Mouse (Mus musculus) 3T3-L1 (cell line): ENCODE measurements around the gene Sh2d6.

Experiments
- DNase-seq: peaks from one replicate; pipeline ENCODE4 v3.0.0-alpha.2; 2015; ENCODE audit warnings: low read depth, low spot score

The Sh2d6 gene

DNA sequence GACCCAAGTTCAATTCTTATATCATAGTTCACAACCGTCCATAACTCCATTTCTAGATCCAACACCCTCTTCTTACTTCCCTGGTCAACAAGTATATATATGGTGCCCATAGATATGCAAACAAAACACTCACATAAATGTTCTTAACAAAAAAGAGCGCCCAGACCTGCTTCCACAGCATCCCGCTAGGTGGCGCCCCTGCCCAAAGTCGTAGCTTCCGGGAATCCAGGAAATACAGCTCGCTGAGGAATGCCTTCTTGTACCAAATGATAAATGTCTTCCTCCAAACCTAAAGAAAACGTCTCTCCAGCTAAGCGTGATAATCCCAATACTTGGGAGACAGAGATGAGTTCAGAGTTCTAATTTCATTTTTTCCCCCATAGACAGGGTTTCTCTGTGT, 13.7 kb upstream of the Sh2d6 start:
- peak; percentile 91 for DNase-seq

DNA sequence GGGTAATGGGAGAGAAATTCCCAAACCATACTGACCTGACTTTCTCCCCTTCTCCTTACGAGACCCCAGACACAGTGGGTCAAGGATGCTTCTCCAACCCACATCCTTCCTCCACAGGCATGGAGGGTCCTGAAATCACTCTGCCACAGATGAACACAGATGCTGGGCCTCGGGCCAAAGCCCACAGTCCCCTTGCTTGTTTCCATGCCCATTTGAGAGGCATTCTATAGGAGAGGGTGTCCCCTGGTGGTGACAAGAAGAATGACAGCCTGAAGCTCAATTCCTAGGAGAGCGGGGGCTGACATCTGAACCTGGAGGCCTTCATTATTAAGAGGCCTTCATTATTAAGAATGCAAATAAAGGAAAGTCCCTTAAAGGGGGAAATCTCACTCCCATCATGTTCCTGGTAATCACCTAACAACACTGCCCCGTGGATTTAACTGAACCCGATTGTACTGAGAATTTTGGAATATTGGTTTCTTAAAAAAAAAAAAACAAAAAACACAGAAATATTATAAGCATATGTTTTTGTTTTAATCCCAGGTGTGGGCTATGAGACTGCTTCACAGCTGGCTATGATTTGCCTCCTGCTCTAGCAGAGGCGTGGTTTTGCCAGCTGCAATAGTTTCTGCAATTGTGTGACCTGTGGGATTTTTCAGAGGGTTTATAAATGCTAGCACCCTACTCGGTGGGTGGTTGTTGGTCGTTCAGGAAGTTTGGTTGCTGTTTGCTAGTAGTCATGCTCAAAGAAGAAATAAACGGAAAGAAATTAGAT, 12.7 kb upstream of the Sh2d6 start:
- DNase-seq: peak; percentile 89

DNA sequence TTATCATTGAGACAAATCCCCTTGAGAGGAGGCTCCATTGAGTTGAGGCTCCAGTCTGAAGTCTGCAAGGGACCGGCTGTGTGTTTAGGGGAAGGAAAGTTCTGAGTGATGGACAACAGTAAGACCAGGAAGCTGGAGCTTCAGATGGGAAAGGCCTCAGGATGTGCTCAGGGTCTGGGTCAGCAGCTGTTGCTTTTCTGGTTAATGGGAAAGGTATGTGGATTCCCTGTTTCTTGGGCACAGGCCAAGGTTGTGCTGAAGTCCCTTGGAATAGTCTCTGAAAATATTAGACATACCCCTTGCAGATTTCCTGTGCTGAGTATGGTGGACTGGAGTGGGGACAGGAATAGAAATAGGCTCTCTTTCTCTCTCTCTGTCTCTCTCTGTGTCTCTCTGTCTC, 12.0 kb upstream of the Sh2d6 start:
- peak; percentile 73 for DNase-seq

DNA sequence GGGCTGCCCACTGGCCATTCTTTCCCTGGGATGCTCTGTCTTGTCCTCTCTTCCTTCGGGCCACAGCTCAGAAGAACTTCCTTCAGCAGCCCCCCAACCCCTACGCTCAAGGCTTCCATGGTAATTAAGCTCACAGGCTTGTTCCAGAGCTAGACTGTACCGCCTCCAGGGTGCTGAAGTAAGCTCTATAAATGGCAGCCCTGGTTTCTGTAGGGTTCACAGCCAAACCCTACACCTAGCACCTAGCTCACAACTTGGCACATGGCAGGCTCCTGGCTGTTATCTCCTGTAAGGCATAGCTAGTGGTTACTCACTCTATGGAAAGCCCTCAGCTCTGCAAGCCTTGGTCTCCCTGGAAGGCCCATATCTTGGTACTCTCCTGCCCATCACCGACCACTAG, 11.1 kb upstream of the Sh2d6 start:
- no peak for DNase-seq

DNA sequence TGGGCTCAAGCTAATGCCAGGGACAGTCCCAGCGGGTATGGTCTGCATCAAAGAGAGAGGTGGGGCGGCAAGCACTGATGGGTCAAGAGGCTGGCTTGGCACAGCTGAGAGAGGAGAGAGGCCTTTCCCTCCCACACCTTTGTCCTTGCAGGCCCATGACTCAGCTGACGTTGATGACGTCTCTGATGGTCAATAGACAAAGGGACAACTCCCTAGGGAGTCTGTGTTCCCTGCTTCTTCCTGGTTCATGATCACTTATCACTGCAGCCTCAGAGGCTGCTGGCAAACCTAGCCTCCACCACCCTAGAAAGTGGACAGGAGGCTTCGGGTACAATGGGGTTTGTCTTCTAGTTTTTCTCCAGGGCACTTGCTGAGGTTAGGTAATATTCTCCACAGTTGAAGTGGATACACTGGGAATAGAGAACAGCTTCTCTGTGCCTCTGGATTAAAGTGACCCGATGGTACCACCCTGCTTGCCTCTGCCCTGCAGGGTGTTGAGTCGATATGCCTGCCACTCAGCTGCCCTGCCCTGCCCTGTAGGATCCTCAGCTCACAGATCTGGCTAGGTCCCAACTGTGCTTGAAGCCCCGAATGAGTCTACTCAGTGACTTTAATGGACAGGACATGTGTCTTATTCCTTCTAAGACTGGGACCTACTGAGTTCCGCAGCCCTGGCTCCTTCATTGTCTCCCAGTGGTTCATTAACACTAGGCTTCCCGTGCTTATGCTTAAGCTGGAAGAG, 7.1 kb upstream of the Sh2d6 start:
- DNase-seq: peak; percentile 67

DNA sequence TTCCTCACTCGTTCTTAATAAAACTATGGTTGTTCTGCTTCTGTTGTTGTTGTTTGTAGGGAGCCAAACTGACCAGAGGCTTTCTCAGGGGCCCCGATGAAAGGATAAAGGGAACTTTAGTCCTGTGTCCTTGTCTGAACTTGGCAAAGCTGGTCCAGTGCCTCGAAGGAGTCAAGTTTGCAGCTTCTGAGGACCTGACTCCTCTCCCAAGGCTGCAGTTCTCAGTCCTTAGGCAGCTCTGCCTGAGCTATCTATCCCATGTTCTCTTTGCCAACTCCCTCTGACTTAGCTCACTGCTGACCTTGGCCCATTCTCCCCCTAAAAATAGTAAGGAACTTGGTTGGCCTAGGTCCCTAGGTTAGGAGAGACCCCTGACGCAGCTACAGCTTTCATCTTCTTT, 5.6 kb upstream of the Sh2d6 start:
- DNase-seq: no peak

DNA sequence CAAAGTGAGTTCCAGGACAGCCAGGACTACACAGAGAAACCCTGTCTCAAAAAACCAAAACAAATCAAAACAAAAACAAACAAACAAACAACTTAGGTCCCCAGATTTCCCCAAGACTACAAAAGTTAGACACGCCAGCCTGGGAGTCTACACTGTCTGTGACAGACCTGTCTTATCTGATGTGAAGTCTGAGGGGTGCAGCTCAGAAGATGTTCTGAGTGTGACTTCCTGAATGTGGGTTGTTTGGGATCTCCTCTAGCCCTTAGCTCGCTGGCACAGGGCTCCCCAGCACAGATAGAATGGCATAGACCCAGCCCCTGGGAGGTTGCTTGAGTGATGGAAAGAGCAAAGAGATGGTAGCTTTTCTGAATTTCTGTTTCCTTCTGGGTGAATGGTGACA, 2.7 kb upstream of the Sh2d6 start:
- DNase-seq: no peak

DNA sequence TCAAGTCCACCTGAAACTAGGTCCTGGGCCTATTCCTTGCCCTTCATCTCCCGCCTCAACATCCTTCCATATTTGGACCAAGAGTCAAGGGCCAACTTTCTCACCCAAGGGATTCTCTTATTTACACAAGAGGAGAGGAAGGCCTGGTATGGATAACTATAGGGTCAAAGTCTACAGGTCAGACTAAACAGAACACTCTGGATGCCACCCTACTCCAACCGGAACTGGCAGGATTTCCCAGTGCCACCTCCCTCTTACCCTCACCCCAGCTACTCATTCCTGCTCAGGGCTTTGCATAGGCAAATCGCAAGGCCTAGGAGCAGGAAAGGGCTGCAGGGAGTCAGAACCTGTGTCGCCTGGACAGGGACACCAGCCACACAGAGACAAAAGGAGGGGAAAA, 1.7 kb upstream of the Sh2d6 start:
- DNase-seq: no peak

DNA sequence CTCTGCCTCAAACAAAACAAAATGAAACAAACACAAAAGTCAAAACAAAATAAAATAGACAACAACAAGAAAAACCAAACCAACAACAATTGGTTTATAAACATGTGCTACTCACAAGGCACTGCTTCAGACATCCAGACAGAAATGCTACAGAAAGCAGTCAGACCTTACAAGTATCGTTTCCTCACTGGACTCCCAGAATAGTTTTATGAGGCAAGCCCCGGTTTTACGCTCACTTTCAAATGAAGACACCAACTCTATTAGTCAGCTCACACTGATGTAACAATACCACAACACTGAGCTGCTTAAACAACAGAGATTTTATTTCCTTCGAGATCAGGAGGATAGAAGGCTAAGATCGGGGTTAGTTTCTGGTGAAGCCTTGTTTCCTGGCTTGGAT, 781 bp upstream of the Sh2d6 start:
- peak; percentile 68 for DNase-seq

DNA sequence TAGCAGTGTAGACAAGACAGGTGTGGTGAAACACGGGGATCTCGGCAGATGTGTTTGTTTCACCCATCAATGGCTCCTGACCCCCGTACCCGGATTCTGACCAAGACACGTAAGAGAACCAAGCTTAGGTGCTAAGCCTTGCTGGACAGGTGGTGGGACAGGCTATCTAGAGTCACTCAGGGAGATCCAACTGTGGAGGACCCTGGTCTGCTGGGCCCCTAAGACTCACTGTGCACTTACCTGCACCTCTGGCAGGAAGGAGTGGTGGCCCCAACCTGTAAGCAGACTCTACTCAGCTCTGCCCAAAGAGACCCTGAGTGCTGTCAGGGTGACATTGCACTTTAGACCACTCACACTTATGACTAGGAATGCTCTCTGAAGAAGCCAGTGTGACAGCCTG, 603 bp downstream of the Sh2d6 start:
- DNase-seq: no peak

DNA sequence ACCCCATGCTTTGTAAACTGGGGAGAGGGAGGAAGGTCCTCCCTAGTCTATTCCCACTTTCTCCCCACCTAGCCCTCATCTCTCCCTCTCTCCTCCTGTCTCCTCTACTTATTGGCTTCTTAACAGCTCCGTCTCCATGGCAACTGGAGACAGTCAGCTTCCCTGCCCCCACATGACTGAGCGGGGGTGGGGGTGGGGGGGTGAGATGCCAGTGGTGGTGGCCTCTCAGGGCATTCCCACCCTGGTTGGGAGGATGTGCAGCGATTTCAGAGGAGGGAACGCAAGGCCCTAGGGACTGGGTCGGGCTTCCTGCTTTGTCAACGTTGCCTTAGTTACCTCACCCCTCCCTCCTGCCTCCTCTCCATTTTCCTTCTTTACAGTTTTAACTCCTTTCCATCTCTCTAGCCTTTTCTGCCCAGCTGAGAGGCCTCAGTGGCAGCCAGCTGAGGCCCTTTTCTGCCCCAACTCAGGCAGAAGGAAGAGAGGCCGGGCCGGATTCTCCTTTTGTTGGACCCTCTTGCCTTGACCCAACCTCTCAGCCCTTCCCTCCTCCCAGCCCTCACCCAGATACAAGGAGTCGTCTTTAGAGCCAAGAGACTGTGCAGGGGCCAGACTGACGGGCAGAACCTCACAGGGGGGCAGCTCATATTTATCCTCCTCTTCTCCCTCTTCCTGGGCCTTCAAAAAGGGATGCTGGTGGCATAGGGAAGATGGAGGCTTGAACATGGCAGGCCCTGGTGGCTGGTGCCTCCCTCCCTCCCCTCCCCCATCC, 1.4 kb downstream of the Sh2d6 start:
- DNase-seq: peak; percentile 89

DNA sequence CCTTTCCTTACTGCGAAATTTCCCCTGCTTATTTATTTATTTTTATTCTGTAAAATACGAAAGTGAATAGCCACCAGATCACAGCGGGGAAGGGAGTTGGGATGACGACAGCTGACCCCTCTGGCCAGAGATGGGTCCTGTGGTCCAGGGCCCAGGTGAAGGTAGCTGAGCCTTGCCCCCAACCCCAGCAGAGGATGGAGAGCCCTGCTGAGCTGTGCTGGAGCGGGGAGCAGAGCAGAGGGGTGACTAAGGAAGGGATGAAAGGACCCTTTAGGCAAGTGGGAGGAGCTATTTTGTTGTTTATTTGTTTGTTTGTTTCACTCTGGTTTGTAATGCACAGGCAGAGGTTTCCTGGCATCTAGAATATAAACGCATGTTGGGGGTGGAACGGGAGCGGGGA, 2.2 kb downstream of the Sh2d6 start:
- DNase-seq: no peak

DNA sequence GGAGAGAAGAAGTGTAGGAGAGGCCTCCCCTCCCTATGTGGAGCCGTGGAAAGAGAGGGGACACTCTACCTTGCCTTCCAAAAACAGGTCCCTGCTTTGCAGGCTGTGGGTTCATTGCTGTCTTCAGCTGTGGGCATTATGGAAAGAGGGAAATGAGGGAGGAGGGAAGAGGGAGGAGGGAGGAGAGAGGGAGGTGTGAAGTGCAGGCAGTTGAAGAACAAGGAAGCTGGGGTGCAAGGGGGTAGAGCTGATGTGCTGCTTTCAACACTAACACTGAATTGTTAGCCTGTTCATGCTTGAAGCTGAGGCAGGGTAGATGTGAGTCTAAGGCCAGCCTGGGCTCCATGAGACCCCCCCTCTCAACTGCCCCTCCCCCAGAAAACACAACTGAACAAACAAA, 2.7 kb downstream of the Sh2d6 start:
- DNase-seq: no peak

DNA sequence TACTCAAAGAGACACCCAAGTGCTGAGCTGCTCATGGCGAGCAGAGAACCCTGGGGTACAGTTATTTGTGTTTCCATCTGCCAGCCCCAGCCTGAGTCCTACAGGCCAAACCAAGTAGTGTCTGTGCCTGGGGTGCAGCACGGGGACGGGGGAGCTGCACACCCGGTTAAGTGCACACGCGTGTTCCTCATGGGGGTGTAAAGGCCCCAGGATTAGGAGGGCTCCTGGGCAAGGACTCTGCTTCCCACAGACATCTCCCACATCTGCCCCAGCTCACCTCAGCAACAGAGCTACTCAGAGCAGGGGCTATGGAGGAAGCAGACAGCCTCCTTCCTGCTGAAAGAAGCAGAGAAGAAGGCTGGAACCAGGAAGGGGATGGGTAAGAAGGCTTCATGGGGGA, 5.9 kb downstream of the Sh2d6 start:
- DNase-seq: no peak

DNA sequence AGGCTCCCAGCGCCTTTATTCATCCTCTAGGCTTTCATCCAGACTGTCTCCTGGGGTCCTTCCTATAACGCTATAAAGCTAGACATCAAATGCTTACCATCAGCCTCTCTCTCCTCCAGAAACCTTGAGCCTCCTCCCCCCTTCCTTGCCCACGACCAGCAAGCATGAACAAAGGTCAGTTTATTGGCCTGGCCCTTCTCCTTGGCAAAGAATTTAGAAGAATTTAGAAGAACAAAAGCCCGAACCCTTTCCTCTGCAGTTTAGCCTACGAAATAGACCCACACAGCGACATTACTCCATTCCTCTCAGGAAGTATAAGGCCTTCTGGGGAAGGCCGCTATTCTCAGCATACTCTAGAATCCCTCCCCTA, 8.5 kb downstream of the Sh2d6 start:
- DNase-seq: peak; percentile 61

DNA sequence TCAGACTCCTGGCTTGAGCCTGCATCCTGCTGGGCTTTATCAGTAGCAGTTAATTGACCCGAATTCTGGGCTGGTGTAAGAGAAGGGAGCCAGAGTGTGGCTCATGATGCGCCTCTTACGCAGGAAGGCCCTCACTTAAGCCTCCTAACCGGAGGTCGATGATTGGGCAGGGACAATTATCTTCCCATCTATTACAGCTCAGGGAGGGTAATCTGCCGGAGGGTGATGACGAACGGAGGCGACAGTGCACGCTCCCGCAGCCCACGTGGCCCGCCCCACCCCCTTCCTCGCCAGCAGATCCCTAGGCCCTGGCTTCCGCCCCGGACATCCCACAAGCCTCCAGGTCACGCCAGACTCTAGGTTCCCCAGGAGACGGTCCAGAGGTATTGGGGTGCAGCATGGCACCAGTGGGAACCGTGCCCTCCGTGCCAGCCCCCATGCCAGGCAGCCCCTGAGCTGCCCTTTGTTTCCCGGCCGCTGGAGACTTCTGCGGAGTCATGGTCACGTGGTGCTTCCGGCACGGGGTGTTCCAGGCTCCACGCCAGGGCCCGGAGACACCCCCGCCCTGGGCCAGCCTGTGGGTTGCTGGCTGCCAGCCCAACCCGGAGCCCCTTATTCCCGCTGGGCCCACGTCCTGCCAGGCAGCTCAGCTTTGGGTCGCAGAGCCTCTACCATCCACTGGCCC, 9.0 kb downstream of the Sh2d6 start:
- DNase-seq: peak; percentile 83

DNA sequence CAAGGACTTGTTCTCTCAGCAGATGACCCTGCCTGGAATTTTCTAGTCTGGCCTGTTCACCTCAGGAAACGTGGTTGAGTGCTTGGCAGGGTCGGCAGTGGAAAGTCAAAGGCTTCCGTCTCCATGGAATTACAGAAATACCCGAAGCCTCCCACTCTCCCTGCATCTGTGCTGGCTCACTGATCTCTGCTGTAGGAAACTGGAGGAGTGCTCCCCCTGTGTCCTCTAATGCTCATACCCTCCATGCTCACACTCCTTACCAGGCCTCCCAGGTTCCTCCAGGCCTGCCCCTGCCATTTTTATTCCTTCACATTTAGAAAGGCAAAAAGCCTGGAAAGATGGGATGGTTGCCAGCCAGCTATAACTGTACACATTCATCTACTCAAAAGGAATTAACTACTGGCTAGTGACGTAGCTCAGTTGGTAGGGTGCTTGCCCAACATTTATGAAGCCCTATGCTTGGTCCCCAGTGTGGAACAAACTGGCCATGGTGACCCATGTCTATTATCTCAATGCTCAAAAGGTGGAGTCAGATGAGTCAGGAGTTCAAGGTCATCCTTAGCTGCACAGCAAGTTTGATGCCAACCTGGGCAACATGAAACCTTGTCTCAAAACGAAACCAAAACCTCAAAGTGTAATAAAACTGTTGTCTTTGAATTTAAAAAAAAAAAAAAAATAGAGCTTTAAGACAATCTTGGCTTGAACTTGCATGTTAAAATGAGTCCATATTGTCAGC, 10.7 kb downstream of the Sh2d6 start:
- peak; percentile 49 for DNase-seq

DNA sequence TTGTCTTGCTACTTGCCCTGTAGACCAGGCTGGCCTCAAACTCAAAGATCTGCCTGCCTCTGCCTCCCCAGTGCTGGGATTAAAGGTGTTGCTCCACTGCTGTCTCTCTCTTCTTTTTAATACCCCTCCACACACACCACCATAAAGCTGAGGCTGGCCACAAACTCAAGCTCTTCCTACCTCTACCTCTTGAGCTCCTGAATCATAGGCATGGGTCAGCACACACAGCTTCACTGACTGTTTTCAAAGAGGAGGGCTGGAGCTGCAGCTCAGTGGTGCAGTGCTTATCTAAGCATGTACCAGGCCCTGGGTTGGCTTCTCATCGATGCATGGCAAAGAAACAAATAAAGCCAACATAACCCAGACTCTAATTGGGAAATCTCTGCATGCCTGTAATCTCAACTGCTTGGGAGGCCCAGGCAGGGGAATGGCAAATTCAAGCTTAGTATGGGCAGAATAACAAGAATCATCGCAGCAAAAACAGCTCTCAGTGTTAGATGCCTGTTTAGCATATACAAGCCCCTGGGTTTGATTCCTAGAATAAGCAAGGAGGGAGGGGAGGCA, 11.6 kb downstream of the Sh2d6 start:
- no peak for DNase-seq

DNA sequence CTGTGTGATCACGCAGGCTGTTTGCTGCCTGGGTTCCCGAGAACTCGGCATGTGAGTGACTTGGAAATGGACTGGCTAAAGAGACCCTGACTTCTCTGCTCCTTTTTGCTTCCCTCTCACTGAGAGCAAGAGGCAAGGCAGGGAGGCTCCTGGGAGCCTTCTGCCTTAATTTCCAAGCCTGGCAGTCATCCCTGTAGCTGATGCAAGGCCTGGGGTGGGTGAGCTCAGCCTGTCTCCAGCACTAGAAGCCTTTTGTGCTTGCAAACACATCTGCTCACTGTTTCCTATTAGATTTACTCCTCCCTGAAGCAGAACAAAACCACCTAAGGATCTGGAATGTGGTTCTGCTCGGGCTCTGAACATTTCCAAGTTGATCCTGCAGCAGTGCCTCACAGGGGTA, 12.9 kb downstream of the Sh2d6 start:
- DNase-seq: peak; percentile 75

DNA sequence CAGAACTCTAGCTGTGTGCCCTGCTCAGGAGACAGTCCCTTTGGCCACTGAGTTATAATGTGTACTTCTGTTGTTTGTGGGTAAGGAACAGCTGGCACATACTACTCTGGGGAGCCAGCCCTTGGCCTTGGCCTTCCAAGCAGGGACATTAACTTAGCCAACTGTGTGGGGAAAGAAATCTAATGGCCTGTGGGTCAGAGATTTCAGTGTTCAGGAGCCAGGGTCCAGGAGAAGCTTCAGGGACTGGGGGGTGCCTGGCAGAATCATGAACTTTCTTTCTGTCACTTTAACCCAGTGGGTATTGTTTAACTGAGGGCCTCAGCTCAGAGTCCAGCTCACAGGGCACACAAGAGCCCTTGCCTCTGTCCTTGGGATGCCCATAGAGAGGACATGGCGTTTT, 15.4 kb downstream of the Sh2d6 start:
- no peak for DNase-seq

DNA sequence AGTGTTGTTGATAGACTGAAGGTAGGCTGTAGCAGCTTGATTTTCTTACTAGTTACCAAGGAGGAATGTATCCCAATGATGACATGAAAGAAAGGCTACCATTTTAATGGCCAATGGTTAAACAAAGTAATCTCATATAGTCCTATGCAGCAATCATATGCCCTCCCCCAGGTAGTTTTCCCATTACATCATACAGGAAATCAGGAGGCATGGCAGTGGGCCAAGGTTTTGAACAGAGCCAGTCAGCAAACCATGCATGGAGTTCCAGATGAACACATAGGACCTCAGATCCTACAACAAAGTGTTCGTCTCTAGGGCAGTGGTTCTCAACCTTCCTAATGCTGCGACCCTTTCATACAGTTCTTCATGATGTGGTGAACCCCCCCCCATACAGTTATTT, 17.6 kb downstream of the Sh2d6 start:
- DNase-seq: peak; percentile 80
